Mouse (Mus musculus) midbrain, embryonic 10.5 days (tissue): ENCODE data around the gene Spg20. TPM values are rescaled to one million over a fixed set of nuclear protein-coding genes. Genes with fewer than 3 reads are reported as not detected.

ENCODE experiments used
- DNase-seq: peaks from one replicate; pipeline ENCODE4 v3.0.0-alpha.2; 2017; ENCODE audit warnings: low spot score
- H3K27ac ChIP-seq: fragments of 300-500 bp; sonication (generic); replicated peaks from 2 replicates; pipeline ENCODE4 v1.5.1; 2016; ENCODE audit warnings: mild to moderate bottlenecking
- H3K27me3 ChIP-seq: fragments of 300-500 bp; sonication (generic); 2 replicates; pipeline ENCODE4 v1.6.1; 2016; ENCODE audit warnings: low read depth, mild to moderate bottlenecking; ENCODE audit not compliant: poor library complexity, severe bottlenecking
- H3K36me3 ChIP-seq: fragments of 300-500 bp; sonication (generic); 2 replicates; pipeline ENCODE4 v1.6.1; 2016; ENCODE audit warnings: mild to moderate bottlenecking, moderate library complexity
- H3K4me1 ChIP-seq: fragments of 300-500 bp; sonication (generic); 2 replicates; pipeline ENCODE4 v1.6.1; 2016
- H3K4me3 ChIP-seq: fragments of 300-500 bp; sonication (generic); 2 replicates; pipeline ENCODE4 v1.5.1; 2016; ENCODE audit warnings: mild to moderate bottlenecking, moderate library complexity
- H3K9me3 ChIP-seq: fragments of 300-500 bp; sonication (generic); replicated peaks from 2 replicates; pipeline ENCODE4 v1.6.1; 2016; ENCODE audit warnings: mild to moderate bottlenecking
- WGBS: fragments of 180-500 bp; shearing (Covaris S2); methylation state at CpG from one replicate; pipeline ENCODE4 v1.1.7; 2016; 5-methylcytosine and 5-hydroxymethylcytosine counted together
- polyA plus RNA-seq: library from polyadenylated mRNA; unstranded; fragments of >200 nt; fragmentation: Nextera tagmentation; extraction: Ambion mirVana; gene quantifications from 2 replicates; pipeline ENCODE4 v1.2.1, GENCODE M21; 2016

The Spg20 gene
- polyA plus RNA-seq, 1 experiment from 2014 or later: 51.6 TPM

GRCm38 (mm10) chr3:55105372-55106023 is 6.4 kb upstream of the Spg20 start:
- Histone ChIP-seq H3K9me3 (no peaks in the 10 kb centered on the region), H3K4me3 (no peak overlapping the region), H3K4me1 (no peaks in the 10 kb centered on the region), H3K27me3 (no peaks in the 10 kb centered on the region), H3K27ac (no peak overlapping the region), H3K36me3 (no peaks in the 10 kb centered on the region)
- no peak for DNase-seq
- 89% methylated on average over 14 of the region's 14 CpGs for WGBS

GRCm38 (mm10) chr3:55106051-55106450 is 5.9 kb upstream of the Spg20 start:
- no peaks in the 10 kb centered on the region for H3K27me3 ChIP-seq
- WGBS: 92% methylated on average over 17 of the region's 17 CpGs
- no peak for DNase-seq
- H3K4me3 ChIP-seq: no peak overlapping the region
- no peaks in the 10 kb centered on the region for H3K9me3 ChIP-seq
- H3K4me1 ChIP-seq: no peaks in the 10 kb centered on the region
- no peaks in the 10 kb centered on the region for H3K36me3 ChIP-seq
- no peak overlapping the region for H3K27ac ChIP-seq

DNA sequence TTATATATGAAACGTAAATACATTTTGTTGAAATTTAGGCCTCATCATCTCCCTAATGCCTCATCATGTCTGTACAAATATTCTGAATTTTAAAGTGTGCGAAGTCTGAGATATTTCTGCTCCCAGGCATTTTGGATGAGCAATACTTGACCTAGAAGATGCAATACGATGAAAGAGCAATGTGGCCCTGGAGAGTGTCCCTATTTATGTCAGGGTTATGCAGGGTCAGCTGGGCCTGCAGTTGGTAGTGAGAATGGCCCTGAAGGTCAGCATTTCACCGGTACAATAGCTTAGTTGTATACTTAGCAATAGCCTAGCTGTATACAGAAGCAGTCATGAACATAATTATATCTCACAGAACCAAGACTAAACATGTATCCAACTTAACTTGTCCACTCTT is 2.8 kb upstream of the Spg20 start:
- 91% methylated on average over 4 of the region's 4 CpGs for WGBS
- peaks cover 18% of the 10 kb centered on the region for H3K4me1 ChIP-seq
- no peak overlapping the region for H3K4me3 ChIP-seq
- H3K36me3 ChIP-seq: no peaks in the 10 kb centered on the region
- no peaks in the 10 kb centered on the region for H3K27me3 ChIP-seq
- no peak overlapping the region for H3K27ac ChIP-seq
- DNase-seq: no peak
- H3K9me3 ChIP-seq: no peaks in the 10 kb centered on the region

DNA sequence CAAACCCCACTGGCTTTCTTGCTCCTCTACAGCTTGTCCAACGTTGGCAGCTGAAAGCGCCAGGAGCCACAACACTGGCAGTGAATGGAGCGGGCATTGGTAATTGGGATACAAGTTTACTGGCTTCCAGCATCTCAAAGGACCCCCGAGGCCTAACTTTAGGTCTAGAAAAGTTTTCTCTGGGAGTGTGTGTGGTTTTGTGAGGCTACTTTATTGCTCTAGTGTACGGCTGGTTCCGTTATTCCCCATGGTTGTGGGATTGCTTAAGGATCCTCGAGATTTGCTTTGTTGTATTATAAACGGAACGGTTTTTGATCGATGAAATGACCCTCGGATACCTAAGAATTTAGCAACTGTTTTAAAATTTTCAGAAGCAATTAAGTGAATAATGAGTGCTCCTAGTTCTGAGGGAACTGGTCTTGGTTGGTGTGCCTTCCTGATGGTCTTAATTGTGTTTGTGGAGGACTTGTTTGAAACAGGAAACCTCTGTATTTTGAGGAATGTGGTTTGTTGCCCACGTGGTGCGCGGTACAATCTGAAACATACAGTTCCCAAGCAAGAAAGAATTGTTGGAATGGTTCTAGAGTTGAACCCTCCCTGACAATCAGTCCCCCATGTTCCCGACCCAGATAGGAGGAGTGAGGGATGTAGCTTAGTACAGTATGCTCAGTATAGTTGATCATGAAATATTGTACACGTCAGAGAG is 955 bp downstream of the Spg20 start:
- no peak for DNase-seq
- Histone ChIP-seq H3K4me3 (peak overlapping the region; percentile 69), H3K27me3 (no peaks in the 10 kb centered on the region), H3K36me3 (peaks cover 20% of the 10 kb centered on the region), H3K4me1 (peaks cover 25% of the 10 kb centered on the region), H3K27ac (peak overlapping the region; percentile 94), H3K9me3 (peaks cover 7% of the 10 kb centered on the region)
- 62% methylated on average over 16 of the region's 16 CpGs for WGBS

DNA sequence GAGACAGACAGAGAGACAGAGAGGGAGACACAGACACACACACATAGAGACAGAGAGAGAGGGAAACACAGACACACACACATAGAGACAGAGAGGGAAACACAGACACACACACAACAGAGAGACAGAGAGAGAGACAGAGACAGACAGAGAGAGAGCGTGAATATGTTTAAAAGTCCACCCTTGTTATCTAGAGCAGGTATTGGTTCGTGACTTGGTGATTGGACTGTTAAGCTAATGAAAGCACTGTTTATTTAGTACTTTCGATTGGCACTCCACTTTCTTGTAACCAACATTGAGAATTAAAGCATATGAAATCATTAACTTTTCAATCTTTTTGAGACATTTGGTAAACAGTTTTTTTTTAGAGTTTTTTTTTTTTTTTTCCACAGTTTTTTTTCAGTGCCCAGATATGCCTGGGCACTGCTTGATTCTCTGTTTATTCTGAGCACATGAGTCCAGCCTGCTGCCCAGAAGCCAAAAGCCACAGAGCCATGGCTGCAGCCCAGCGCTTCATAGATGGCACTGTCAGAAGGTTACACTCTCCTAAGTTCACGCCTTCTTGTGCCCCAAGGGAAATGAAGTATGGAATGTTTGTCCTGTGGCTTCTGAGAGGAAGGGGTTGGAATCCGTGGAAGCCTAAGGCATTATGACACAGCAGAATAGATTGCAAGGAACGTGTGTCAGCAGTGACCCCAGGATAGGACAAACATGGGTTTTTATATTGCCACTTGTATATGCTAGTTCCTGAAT is 2.6 kb downstream of the Spg20 start:
- WGBS: 74% methylated on average over 7 of the region's 7 CpGs
- Histone ChIP-seq H3K36me3 (peaks cover 36% of the 10 kb centered on the region), H3K4me3 (no peak overlapping the region), H3K27me3 (no peaks in the 10 kb centered on the region), H3K9me3 (peaks cover 7% of the 10 kb centered on the region), H3K4me1 (peaks cover 25% of the 10 kb centered on the region), H3K27ac (no peak overlapping the region)
- no peak for DNase-seq

DNA sequence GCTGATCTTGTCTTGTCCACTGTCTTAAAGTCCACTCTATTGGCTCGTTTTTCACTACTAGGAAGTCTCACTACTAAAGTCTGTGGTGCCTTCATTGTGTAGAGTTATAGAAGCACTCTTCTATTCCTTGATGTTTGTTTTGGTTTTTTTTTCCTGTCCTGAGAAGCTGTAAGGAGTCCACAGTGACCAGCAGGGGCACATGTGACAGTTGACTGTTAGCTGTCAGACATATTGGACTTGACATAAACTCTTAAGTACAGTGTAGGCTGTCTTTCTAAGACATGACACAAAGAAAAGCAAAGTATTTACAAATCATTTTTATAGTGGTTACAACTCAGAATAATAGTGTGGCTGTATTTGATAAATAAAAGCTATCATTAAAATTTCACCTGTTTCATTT is 3.2 kb downstream of the Spg20 start:
- Histone ChIP-seq H3K27me3 (no peaks in the 10 kb centered on the region), H3K36me3 (peaks cover 42% of the 10 kb centered on the region), H3K27ac (no peak overlapping the region), H3K9me3 (peaks cover 7% of the 10 kb centered on the region), H3K4me1 (peaks cover 25% of the 10 kb centered on the region), H3K4me3 (no peak overlapping the region)
- WGBS: 59% methylated on average over 1 of the region's 1 CpGs
- no peak for DNase-seq

DNA sequence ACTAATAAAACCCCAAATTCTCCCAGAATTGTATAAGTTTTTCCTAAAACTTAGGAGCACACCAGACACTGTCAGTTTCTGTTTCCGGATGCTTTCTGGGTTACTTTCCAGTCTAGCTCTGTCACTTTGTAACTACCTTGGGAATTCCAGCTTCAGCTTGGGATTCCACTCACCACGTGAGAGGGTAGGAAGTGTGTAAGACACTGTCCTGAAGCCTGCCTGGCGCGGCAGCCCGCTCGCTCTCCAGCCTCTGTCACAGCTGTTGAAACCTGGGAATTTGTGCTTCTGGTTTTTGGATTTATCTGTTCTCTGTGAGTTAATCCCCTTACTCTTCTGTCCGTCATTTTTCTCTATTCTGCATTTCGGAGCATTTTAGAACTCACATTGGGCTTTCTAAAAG is 4.1 kb downstream of the Spg20 start:
- no peak for DNase-seq
- H3K27ac ChIP-seq: no peak overlapping the region
- 96% methylated on average over 8 of the region's 8 CpGs for WGBS
- peaks cover 51% of the 10 kb centered on the region for H3K36me3 ChIP-seq
- H3K27me3 ChIP-seq: no peaks in the 10 kb centered on the region
- H3K4me3 ChIP-seq: no peak overlapping the region
- peaks cover 7% of the 10 kb centered on the region for H3K9me3 ChIP-seq
- H3K4me1 ChIP-seq: peaks cover 25% of the 10 kb centered on the region

DNA sequence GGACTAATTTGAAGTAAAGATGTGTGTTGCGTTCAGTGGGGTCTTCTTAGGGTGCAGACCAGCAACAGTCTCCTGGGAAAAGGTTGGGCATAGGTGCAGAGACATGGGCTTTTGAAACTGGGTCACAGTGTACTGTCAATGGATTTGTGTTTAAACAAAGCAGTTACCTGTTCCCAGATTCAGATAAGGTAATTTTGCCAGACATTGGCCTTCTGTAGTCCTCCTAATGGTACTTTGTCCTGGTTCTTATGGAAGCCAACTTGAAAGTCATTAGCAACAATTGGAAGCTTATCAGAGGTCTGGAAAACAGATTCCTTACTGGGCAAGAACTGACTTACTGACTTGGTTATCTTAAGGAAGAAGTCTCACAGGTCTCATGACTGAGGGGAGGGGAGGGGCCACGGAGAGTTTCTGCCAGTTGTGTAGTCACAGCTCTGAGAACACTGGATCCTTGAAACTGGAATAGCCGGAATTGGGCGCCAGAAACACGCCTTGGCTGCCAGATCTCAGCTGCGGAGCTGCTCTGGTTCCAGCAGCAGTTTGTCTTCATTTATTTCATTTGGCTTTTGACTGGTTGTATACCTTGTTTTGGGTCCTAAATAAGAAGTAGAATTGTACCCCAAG is 7.5 kb downstream of the Spg20 start:
- Histone ChIP-seq H3K27me3 (no peaks in the 10 kb centered on the region), H3K36me3 (peaks cover 84% of the 10 kb centered on the region), H3K4me3 (no peak overlapping the region), H3K27ac (no peak overlapping the region), H3K9me3 (peaks cover 7% of the 10 kb centered on the region), H3K4me1 (peaks cover 5% of the 10 kb centered on the region; the same call in 1 of the 2 replicates)
- no peak for DNase-seq
- 95% methylated on average over 6 of the region's 6 CpGs for WGBS

- Histone ChIP-seq H3K9me3 (no peaks in the 10 kb centered on the region; the same call in 1 of the 2 replicates), H3K27me3 (no peaks in the 10 kb centered on the region), H3K36me3 (peaks cover 98% of the 10 kb centered on the region), H3K27ac (no peak overlapping the region), H3K4me3 (no peak overlapping the region), H3K4me1 (no peaks in the 10 kb centered on the region)
- DNase-seq: no peak
- 92% methylated on average over 3 of the region's 3 CpGs for WGBS
Observed at GRCm38 (mm10) chr3:55122336-55122870, 10.5 kb downstream of the Spg20 start.

DNA sequence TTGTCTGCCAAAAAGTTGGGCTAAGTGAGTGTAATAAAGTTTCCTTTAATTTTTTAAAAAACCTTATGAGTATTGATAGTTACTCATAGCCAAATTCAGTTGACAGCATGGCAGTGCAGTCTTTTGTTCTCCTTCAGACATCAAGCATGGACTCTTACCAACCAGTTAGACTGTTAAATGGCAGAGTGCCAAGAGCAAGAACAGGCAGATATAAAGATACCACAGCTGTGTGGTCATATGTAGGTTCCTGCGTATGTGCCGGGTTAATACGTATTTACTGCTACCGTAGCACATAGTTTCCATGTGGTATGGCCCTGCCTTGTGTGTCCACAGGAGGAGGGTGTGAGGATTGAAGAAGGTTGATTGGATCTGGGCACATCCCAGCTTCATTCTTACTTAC is 11.2 kb downstream of the Spg20 start:
- Histone ChIP-seq H3K36me3 (peaks cover 98% of the 10 kb centered on the region), H3K27ac (no peak overlapping the region), H3K4me1 (no peaks in the 10 kb centered on the region), H3K9me3 (no peaks in the 10 kb centered on the region), H3K27me3 (no peaks in the 10 kb centered on the region), H3K4me3 (no peak overlapping the region)
- DNase-seq: no peak
- 95% methylated on average over 4 of the region's 4 CpGs for WGBS

- Histone ChIP-seq H3K9me3 (no peaks in the 10 kb centered on the region), H3K36me3 (peaks cover 98% of the 10 kb centered on the region), H3K4me3 (no peak overlapping the region), H3K4me1 (no peaks in the 10 kb centered on the region), H3K27me3 (no peaks in the 10 kb centered on the region), H3K27ac (no peak overlapping the region)
- DNase-seq: no peak
- WGBS: 92% methylated on average over 4 of the region's 4 CpGs
Observed at GRCm38 (mm10) chr3:55129181-55129692, 17.3 kb downstream of the Spg20 start.

- whole genome bisulfite sequencing: 96% methylated on average over 6 of the region's 6 CpGs
- Histone ChIP-seq H3K27ac (no peak overlapping the region), H3K4me1 (no peaks in the 10 kb centered on the region), H3K9me3 (no peaks in the 10 kb centered on the region), H3K36me3 (peaks cover 99% of the 10 kb centered on the region), H3K27me3 (no peaks in the 10 kb centered on the region), H3K4me3 (no peak overlapping the region)
- DNase-seq: no peak
Observed at GRCm38 (mm10) chr3:55131576-55132233, 19.8 kb downstream of the Spg20 start.
